Mouse (Mus musculus): ENCODE data around the gene Gm49368.

GRCm38 (mm10) chr7:128169996-128170395 is 107.5 kb downstream of the Gm49368 start:
- TF ChIP-seq POLR2A (IDR thresholded peaks at IDR 0.05; ENCODE audit: borderline replicate concordance, control insufficient read depth, low read depth, low read length) (no peak), CTCF (IDR thresholded peaks at IDR 0.05; ENCODE audit: control insufficient read depth, insufficient read depth, low read length) (no peak)
